Mouse (Mus musculus) C2C12 (cell line): ENCODE results near the gene Gpx4. TPM values are rescaled to one million over a fixed set of nuclear protein-coding genes. Genes with fewer than 3 reads are reported as not detected.
A peak's percentile ranks its signal among the peaks of the same experiment; 100 is the strongest.
"Not testable (repeated sequence)": the region's sequence is repeated elsewhere in the genome, so short reads cannot be mapped to it uniquely, and the experiment has no call there.

Experiments
- H3K27me3 ChIP-seq: one replicate; pipeline ENCODE4 v1.6.1; 2011; ENCODE audit not compliant: control insufficient read depth, insufficient read depth, insufficient read length
- H3K36me3 ChIP-seq: one replicate; pipeline ENCODE4 v1.6.1; 2011; ENCODE audit not compliant: control insufficient read depth, insufficient read depth
- H3K4me3 ChIP-seq: one replicate; pipeline ENCODE4 v1.5.1; 2011; ENCODE audit warnings: mild to moderate bottlenecking, control low read depth; ENCODE audit not compliant: poor library complexity, insufficient read depth, severe bottlenecking
- H3K79me2 ChIP-seq: one replicate; pipeline ENCODE4 v1.6.1; 2011; ENCODE audit not compliant: control insufficient read depth, insufficient read depth
- H3K79me3 ChIP-seq: one replicate; pipeline ENCODE4 v1.6.1; 2011; ENCODE audit warnings: low read depth, control low read depth
- H3ac ChIP-seq: one replicate; pipeline ENCODE3; 2011; ENCODE audit warnings: low read depth; ENCODE audit not compliant: control insufficient read depth, insufficient read length
- CEBPB ChIP-seq: IDR thresholded peaks from one replicate; pipeline ENCODE4 v1.6.1; 2011; ENCODE audit warnings: low read depth, mild to moderate bottlenecking, control low read depth, moderate library complexity
- CTCF ChIP-seq: IDR thresholded peaks from one replicate; pipeline ENCODE4 v1.5.1; 2011; ENCODE audit not compliant: control insufficient read depth, insufficient read depth, insufficient read length
- FOSL1 ChIP-seq: IDR thresholded peaks from one replicate; pipeline ENCODE4 v1.8.0; 2011; ENCODE audit warnings: mild to moderate bottlenecking, low read length; ENCODE audit not compliant: poor library complexity, insufficient read depth, severe bottlenecking
- MAX ChIP-seq: IDR thresholded peaks from one replicate; pipeline ENCODE4 v1.6.1; 2011; ENCODE audit warnings: mild to moderate bottlenecking, control low read depth
- MYOD1 ChIP-seq: IDR thresholded peaks from one replicate; pipeline ENCODE4 v1.6.1; 2011; ENCODE audit warnings: low read depth; ENCODE audit not compliant: control insufficient read depth, insufficient read length
- MYOG ChIP-seq: IDR thresholded peaks from one replicate; pipeline ENCODE4 v1.6.1; 2011; ENCODE audit not compliant: control insufficient read depth, insufficient read length; ENCODE audit errors: extremely low read depth
- USF1 ChIP-seq: IDR thresholded peaks from one replicate; pipeline ENCODE4 v1.6.1; 2011; ENCODE audit warnings: low read depth, mild to moderate bottlenecking, control low read depth, moderate library complexity
- polyA plus RNA-seq: library from polyadenylated mRNA; unstranded; fragments of >200 nt; fragmentation: generic; extraction: Trizol; gene quantifications from one replicate; pipeline ENCODE4 v1.2.1, GENCODE M21; 2012; ENCODE audit warnings: missing spikeins

The Gpx4 gene
- polyA plus RNA-seq, 1 experiment, result 964 TPM

- H3ac ChIP-seq, result no peak overlapping the region
- TF ChIP-seq MYOG (no peak), USF1 (no peak), MYOD1 (no peak), CEBPB (no peak), FOSL1 (no peak), MAX (no peak), CTCF (no peak)
- peaks cover 26% of the 10 kb centered on the region for H3K79me3 ChIP-seq
- no peak overlapping the region for H3K4me3 ChIP-seq
- H3K36me3 ChIP-seq, result peaks cover 15% of the 10 kb centered on the region
- H3K27me3 ChIP-seq, result no peaks in the 10 kb centered on the region
- H3K79me2 ChIP-seq, result peaks cover 26% of the 10 kb centered on the region
Measured at GRCm38 (mm10) chr10:80052374-80052764, 5.4 kb downstream of the Gpx4 start.

DNA sequence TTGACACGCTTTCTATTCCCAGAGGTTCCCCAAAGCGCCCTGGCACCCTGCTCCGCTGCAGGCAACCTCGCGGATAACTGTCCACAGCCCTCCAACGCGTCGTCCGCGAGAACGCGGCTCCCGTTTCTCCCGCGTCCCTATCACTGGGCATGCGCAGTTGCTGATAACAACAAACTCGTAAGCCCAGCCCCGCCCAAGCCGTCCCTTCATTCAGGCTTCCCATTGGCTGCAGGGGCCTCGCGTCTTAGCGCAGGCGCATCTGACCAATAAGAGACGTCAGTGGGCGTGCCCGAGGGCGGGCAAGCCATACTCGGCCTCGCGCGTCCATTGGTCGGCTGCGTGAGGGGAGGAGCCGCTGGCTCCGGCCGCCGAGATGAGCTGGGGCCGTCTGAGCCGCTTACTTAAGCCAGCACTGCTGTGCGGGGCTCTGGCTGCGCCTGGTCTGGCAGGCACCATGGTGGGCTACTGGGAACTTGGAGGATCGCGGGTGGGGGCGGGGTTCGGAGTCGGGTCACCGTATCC is 6.4 kb downstream of the Gpx4 start:
- Histone ChIP-seq H3ac (peak overlapping the region; percentile 98), H3K4me3 (peak overlapping the region; percentile 76), H3K79me3 (peaks cover 26% of the 10 kb centered on the region), H3K79me2 (peaks cover 26% of the 10 kb centered on the region), H3K36me3 (peaks cover 25% of the 10 kb centered on the region), H3K27me3 (no peaks in the 10 kb centered on the region)
- TF ChIP-seq MYOG (no peak), USF1 (no peak), MAX (peak; percentile 93), CEBPB (no peak), FOSL1 (no peak)

GRCm38 (mm10) chr10:80053831-80054815 is 7.2 kb downstream of the Gpx4 start:
- Histone ChIP-seq H3ac (peak overlapping the region; percentile 98), H3K79me3 (peaks cover 26% of the 10 kb centered on the region), H3K79me2 (peaks cover 26% of the 10 kb centered on the region), H3K27me3 (no peaks in the 10 kb centered on the region), H3K36me3 (peaks cover 33% of the 10 kb centered on the region), H3K4me3 (peak overlapping the region; percentile 76)
- TF ChIP-seq USF1 (no peak), CTCF (peak; percentile 36)

DNA sequence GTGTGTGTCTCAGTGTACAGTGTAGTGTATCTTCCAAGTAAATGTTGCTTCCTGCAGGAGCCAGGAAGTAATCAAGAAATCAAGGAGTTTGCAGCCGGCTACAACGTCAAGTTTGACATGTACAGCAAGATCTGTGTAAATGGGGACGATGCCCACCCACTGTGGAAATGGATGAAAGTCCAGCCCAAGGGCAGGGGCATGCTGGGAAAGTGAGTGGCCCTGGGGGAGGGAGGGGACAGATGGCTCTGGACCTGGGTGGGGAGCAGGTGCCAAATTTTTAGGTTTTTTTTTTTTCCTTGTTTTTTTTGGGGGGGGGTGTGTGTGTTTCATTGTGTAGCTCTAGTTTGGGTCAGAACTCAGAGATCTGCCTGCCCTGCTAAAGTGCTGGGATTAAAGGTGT is 7.9 kb downstream of the Gpx4 start:
- Histone ChIP-seq H3ac (peak overlapping the region; percentile 98), H3K36me3 (peaks cover 36% of the 10 kb centered on the region), H3K4me3 (peak overlapping the region; percentile 76), H3K79me2 (peaks cover 26% of the 10 kb centered on the region), H3K79me3 (peaks cover 26% of the 10 kb centered on the region)
- not testable (repeated sequence) for H3K27me3 ChIP-seq

- Histone ChIP-seq H3ac (peak overlapping the region; percentile 5), H3K27me3 (no peaks in the 10 kb centered on the region), H3K4me3 (no peak overlapping the region), H3K36me3 (peaks cover 40% of the 10 kb centered on the region), H3K79me2 (peaks cover 26% of the 10 kb centered on the region), H3K79me3 (peaks cover 26% of the 10 kb centered on the region)
- TF ChIP-seq CTCF (no peak), USF1 (no peak), FOSL1 (no peak), MYOD1 (no peak), MYOG (no peak), CEBPB (no peak), MAX (no peak)
Measured at GRCm38 (mm10) chr10:80055364-80055763, 8.4 kb downstream of the Gpx4 start.

GRCm38 (mm10) chr10:80055891-80056290 is 8.9 kb downstream of the Gpx4 start:
- Histone ChIP-seq H3K4me3 (peak overlapping the region; percentile 11), H3K36me3 (peaks cover 45% of the 10 kb centered on the region), H3ac (no peak overlapping the region), H3K27me3 (no peaks in the 10 kb centered on the region), H3K79me2 (peaks cover 26% of the 10 kb centered on the region), H3K79me3 (peaks cover 26% of the 10 kb centered on the region)
- no peak for TF ChIP-seq CEBPB
- TF ChIP-seq USF1, result no peak
- no peak for TF ChIP-seq FOSL1
- TF ChIP-seq MYOD1, result no peak
- no peak for TF ChIP-seq CTCF
- no peak for TF ChIP-seq MYOG
- no peak for TF ChIP-seq MAX
